Mouse (Mus musculus): ENCODE data around the gene Tcf15.

DNA sequence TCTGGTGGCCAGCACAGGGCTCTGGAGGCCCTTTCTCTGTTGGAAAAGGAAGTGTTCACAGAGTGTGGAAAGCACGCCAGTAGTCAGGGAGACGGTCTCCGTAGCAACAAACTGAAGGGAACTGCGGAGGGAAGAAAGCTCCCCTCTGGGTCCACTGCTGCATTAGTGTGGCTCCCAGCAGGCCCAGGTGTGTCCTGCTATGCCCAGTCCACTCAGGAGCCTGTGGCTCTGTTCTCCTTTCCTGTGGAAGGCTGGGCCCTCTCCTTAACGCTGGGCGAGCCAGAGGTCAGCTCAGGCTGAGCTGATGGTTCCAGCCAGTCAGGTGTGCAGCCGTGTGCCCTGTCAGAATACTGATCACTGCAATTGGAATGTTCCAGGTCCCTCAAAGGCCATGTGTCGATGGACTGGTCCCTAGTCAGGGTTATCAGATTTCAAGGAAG is 24.5 kb downstream of the Tcf15 start:
- TF ChIP-seq CTCF (IDR thresholded peaks at IDR 0.05; ENCODE audit: low read depth) (no peak), EP300 (IDR thresholded peaks at IDR 0.05; ENCODE audit: low read depth) (no peak)
